Mouse (Mus musculus) spleen, adult 12 weeks (tissue): ENCODE measurements around the gene Gm11634.
"Not testable (repeated sequence)": the region's sequence is repeated elsewhere in the genome, so short reads cannot be mapped to it uniquely, and the experiment has no call there.

Experiments
- DNase-seq: peaks from one replicate; pipeline ENCODE4 v3.0.0; 2022; ENCODE audit warnings: low spot score

Gene Gm11634

GRCm38 (mm10) chr11:101599156-101599555 lies at the start of gene Gm11634:
Gene Gm11634, minus strand, starts transcription at chr11:101599256.
- no peak for DNase-seq

GRCm38 (mm10) chr11:101647093-101647492 lies 48.0 kb upstream of the Gm11634 start:
- not testable (repeated sequence) for DNase-seq

GRCm38 (mm10) chr11:101646283-101646794 lies 47.3 kb upstream of the Gm11634 start:
- DNase-seq, result not testable (repeated sequence)

GRCm38 (mm10) chr11:101645411-101646282 lies 46.6 kb upstream of the Gm11634 start:
- peak; percentile 78 for DNase-seq

GRCm38 (mm10) chr11:101645043-101645410 lies 46.0 kb upstream of the Gm11634 start:
- not testable (repeated sequence) for DNase-seq

- no peak for DNase-seq
Observed at GRCm38 (mm10) chr11:101644591-101644990, 45.5 kb upstream of the Gm11634 start.

GRCm38 (mm10) chr11:101642931-101643330 lies 43.9 kb upstream of the Gm11634 start:
- DNase-seq, result no peak

GRCm38 (mm10) chr11:101641710-101642642 lies 42.9 kb upstream of the Gm11634 start:
- DNase-seq, result peak; percentile 33

GRCm38 (mm10) chr11:101640857-101641709 lies 42.0 kb upstream of the Gm11634 start:
- DNase-seq, result peak; percentile 80

- DNase-seq, result no peak
Observed at GRCm38 (mm10) chr11:101639761-101640160, 40.7 kb upstream of the Gm11634 start.

- no peak for DNase-seq
Observed at GRCm38 (mm10) chr11:101635660-101636059, 36.6 kb upstream of the Gm11634 start.

- DNase-seq, result not testable (repeated sequence)
Observed at GRCm38 (mm10) chr11:101628733-101629417, 29.8 kb upstream of the Gm11634 start.

GRCm38 (mm10) chr11:101627857-101628559 lies 29.0 kb upstream of the Gm11634 start:
- DNase-seq, result peak; percentile 82

GRCm38 (mm10) chr11:101626995-101627856 lies 28.2 kb upstream of the Gm11634 start, which contains the start of gene Rdm1:
Gene Rdm1, plus strand, starts transcription at chr11:101627195.
- DNase-seq, result peak; percentile 76

GRCm38 (mm10) chr11:101626649-101626994 lies 27.6 kb upstream of the Gm11634 start:
- DNase-seq, result no peak

GRCm38 (mm10) chr11:101620022-101620655 lies 21.1 kb upstream of the Gm11634 start:
- not testable (repeated sequence) for DNase-seq

GRCm38 (mm10) chr11:101618596-101618995 lies 19.5 kb upstream of the Gm11634 start:
- DNase-seq, result no peak

- no peak for DNase-seq
Observed at GRCm38 (mm10) chr11:101617849-101618248, 18.8 kb upstream of the Gm11634 start.
